Mouse (Mus musculus): ENCODE data around the gene Olfr1387. TPM values are rescaled to one million over a fixed set of nuclear protein-coding genes. Genes with fewer than 3 reads are reported as not detected.
"Not testable (repeated sequence)": the region's sequence is repeated elsewhere in the genome, so short reads cannot be mapped to it uniquely, and the experiment has no call there.

Gene Olfr1387
- polyA plus RNA-seq (2015; fragmentation: Nextera tagmentation; extraction: Ambion mirVana) = not detected in 2 replicates

DNA sequence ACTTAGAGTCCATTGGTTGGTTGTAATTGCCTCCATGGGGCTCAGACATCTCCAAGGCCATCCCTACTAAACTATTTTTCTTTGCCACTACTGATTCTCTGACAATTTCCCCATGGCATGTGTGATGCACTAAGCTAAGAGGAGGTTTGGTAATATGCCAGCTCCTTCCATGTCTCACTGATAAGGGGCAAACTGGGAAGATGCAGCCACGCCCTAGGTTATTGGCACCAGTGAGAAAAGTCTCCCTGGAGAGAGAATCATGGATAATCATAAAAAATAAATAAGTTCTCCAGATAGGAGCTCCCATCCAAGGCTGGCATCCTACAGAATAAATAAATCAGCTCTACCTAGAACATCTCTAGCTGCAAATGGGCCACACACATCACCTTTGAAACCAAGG, at the start of gene Olfr1387:
TSS of gene Olfr1387 (plus strand) at position 301 of the 400 bp plus-strand sequence.
- Histone ChIP-seq H3K27me3 (no peaks in the 10 kb centered on the region), H3K4me2 (no peak within 1 kb of the TSS), H3K4me1 (replicated peaks) (no peaks in the 10 kb centered on the region), H3K27ac (no peak within 1 kb of the TSS), H3K36me3 (no peaks in the 10 kb centered on the region), H3K9ac (no peak within 1 kb of the TSS), H3K9me3 (replicated peaks) (no peaks in the 10 kb centered on the region), H3K4me3 (replicated peaks) (no peak within 1 kb of the TSS)
- DNase-seq (no peak), ATAC-seq (ENCODE audit: low read depth) (no peak)
- WGBS (ENCODE audit: insufficient replicate concordance) = 55% methylated on average over 1 of the region's 1 CpGs

DNA sequence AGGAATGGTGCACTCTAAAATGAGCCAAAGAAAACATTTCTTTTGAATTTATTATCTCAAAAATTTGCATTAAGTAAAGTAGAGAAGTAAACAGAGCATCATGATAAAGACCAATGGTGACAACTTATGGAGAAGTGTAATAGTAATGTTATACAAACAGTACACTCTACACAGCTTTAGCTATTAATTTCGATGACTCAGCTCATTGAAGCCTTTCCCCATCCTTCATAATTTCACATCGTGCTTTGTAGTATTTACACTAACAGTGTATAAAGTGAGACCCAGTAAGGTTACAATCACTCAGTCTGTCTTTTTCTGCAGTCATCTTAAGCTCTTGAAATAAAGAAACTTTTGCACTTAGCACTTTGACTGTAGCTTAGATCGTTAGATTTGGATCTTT, 48.4 kb upstream of the Olfr1387 start:
- Histone ChIP-seq H3K27ac (no peak overlapping the region), H3K4me3 (replicated peaks) (no peak overlapping the region), H3K9ac (no peak overlapping the region), H3K27me3 (no peaks in the 10 kb centered on the region), H3K36me3 (no peaks in the 10 kb centered on the region), H3K4me1 (replicated peaks) (no peaks in the 10 kb centered on the region), H3K9me3 (replicated peaks) (no peaks in the 10 kb centered on the region), H3K4me2 (no peak overlapping the region)
- ATAC-seq (ENCODE audit: low read depth) (no peak), DNase-seq (no peak)
- WGBS (ENCODE audit: insufficient replicate concordance) = 57% methylated on average over 3 of the region's 3 CpGs

DNA sequence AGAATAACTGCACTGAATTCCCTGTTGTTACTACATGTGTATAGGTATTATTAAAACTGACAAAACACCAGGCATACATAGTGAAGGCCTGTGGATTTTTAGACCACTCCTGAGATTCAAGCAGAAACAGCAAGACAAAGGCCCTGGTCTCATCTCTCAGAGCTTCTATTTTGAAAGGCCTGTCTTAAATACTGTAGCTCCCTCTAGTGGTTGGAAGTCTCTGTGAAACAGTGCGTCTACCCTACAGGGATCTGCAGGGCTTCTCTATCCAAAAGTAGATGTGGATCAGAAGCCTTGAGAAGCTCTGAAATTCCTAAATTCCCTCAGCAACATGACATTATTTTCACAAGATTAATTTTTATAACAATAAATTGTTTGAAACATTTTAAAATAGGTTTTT, 44.6 kb upstream of the Olfr1387 start:
- Histone ChIP-seq H3K4me1 (replicated peaks) (no peaks in the 10 kb centered on the region), H3K9me3 (replicated peaks) (no peaks in the 10 kb centered on the region), H3K9ac (no peak overlapping the region), H3K27ac (no peak overlapping the region), H3K27me3 (no peaks in the 10 kb centered on the region), H3K36me3 (no peaks in the 10 kb centered on the region), H3K4me3 (replicated peaks) (no peak overlapping the region), H3K4me2 (no peak overlapping the region)
- ATAC-seq (ENCODE audit: low read depth) (no peak), DNase-seq (no peak)
- 26% methylated on average over 1 of the region's 1 CpGs for WGBS (ENCODE audit: insufficient replicate concordance)

DNA sequence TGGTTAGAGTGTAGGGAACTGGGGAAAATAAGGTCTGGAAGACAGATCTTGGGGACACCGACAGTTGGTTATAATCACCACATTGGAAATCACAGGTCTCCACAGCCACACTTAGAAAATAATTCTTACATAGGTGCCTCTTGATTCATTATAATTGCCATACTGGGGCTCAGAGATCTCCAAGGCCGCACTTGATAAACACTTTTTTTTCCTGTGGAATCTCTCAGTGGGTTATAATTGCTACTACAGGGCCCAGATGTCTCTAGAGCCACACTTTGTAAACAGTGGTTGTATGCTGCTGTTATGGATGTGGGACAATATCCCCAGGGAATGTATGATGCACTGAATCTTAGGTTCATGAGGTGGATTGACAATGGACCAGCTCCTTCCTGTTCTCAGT, 32.4 kb upstream of the Olfr1387 start, which contains the start of gene Olfr1389:
TSS of gene Olfr1389 (plus strand) at position 301 of the 400 bp plus-strand sequence.
- 66% methylated on average over 2 of the region's 2 CpGs for WGBS (ENCODE audit: insufficient replicate concordance)

DNA sequence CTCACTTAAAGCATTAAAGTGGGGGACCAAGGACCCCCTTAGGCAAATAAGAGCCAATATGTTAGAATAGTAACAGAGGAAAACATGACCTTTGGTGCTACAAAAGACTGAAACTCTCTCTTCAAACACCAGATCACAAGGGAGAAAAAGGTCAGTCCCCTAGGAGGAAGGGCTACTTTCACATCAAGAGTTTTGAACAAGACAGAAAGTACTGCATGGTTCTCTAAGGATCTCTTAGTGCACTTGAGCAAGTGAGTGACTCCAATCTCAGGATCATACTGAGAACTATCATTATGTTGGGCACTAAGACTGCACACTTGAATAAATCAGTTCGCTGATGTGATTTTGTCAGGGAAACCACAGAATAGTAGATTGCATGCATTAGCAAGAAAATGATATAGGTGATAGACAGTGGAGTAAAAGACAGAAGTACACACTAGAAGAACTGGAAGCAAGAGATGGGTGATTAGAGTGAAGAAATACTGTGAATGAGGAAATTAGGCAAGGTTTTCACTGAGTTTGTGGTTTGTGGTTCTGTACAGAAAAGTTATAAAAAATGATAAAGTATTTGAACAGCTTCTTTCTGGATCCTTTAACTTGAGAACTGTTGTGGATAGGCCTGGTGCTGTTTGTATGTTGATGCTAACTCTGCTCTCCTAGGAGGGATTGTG, 29.8 kb upstream of the Olfr1387 start:
- Histone ChIP-seq H3K4me1 (replicated peaks) (no peaks in the 10 kb centered on the region), H3K4me3 (replicated peaks) (no peak overlapping the region), H3K9ac (no peak overlapping the region), H3K4me2 (no peak overlapping the region), H3K27me3 (no peaks in the 10 kb centered on the region), H3K9me3 (replicated peaks) (no peaks in the 10 kb centered on the region), H3K27ac (no peak overlapping the region), H3K36me3 (no peaks in the 10 kb centered on the region)
- ATAC-seq (ENCODE audit: low read depth) (no peak), DNase-seq (no peak)
- 60% methylated on average over 1 of the region's 1 CpGs for WGBS (ENCODE audit: insufficient replicate concordance)

More for the DNA sequence above, 32.4 kb upstream of the Olfr1387 start, which contains the start of gene Olfr1389:
- Histone ChIP-seq H3K4me2 (no peak within 1 kb of the TSS), H3K9me3 (replicated peaks) (no peaks in the 10 kb centered on the region), H3K27me3 (no peaks in the 10 kb centered on the region), H3K4me3 (replicated peaks) (no peak within 1 kb of the TSS), H3K9ac (no peak within 1 kb of the TSS), H3K27ac (no peak within 1 kb of the TSS), H3K4me1 (replicated peaks) (no peaks in the 10 kb centered on the region), H3K36me3 (no peaks in the 10 kb centered on the region)
- DNase-seq = no peak
- no peak for ATAC-seq (ENCODE audit: low read depth)

DNA sequence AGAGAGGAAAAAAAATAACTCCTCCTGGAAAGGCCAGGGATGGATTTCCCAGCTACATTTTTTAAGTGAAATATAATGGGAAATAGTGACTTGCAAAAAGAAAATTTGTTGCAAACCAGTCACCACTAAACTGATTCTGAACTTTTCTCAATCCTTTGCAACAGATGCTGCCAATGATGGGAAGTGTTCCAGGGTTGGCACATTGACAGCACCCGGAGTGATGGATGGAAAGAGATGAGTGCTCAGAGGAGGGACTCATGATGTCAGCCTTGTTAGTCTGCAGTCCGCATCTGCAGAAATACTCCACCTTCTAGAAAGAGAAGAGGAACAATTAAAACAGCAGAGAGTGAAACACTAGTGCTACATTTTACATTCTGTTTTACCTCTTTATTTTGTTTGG, 25.5 kb upstream of the Olfr1387 start:
- Histone ChIP-seq H3K4me2 (no peak overlapping the region), H3K9me3 (replicated peaks) (no peaks in the 10 kb centered on the region), H3K27ac (no peak overlapping the region), H3K4me1 (replicated peaks) (no peaks in the 10 kb centered on the region), H3K27me3 (no peaks in the 10 kb centered on the region), H3K9ac (no peak overlapping the region), H3K4me3 (replicated peaks) (no peak overlapping the region), H3K36me3 (no peaks in the 10 kb centered on the region)
- WGBS (ENCODE audit: insufficient replicate concordance) = 68% methylated on average over 2 of the region's 2 CpGs
- DNase-seq (no peak), ATAC-seq (ENCODE audit: low read depth) (no peak)

DNA sequence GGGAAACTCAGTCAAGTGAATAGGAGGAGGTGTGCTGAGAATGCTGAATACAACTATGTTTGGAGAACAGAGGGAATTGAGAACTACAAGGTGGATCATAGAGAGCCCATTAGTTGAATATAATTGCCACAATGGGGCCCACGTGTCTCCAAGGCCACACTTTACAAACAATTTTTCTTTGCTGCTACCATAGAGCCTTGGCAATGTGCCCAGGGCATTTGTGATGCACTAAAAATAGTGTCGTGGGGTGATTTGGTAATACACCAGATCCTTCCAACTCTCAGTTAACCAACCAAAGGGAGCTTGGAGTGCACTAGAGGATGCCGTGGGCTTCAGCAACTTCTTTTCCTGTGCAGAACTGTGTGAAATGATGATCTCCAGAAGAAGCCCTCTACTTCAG, 18.7 kb upstream of the Olfr1387 start, which contains the start of gene Olfr1388:
TSS of gene Olfr1388 (plus strand) at position 214 of the 400 bp plus-strand sequence.
- Histone ChIP-seq H3K27me3 (no peaks in the 10 kb centered on the region), H3K4me2 (no peak within 1 kb of the TSS), H3K4me3 (replicated peaks) (no peak within 1 kb of the TSS), H3K9ac (no peak within 1 kb of the TSS), H3K27ac (no peak within 1 kb of the TSS), H3K36me3 (no peaks in the 10 kb centered on the region), H3K4me1 (replicated peaks) (no peaks in the 10 kb centered on the region), H3K9me3 (replicated peaks) (no peaks in the 10 kb centered on the region)
- DNase-seq (no peak), ATAC-seq (ENCODE audit: low read depth) (no peak)
- WGBS (ENCODE audit: insufficient replicate concordance) = 52% methylated on average over 3 of the region's 3 CpGs

DNA sequence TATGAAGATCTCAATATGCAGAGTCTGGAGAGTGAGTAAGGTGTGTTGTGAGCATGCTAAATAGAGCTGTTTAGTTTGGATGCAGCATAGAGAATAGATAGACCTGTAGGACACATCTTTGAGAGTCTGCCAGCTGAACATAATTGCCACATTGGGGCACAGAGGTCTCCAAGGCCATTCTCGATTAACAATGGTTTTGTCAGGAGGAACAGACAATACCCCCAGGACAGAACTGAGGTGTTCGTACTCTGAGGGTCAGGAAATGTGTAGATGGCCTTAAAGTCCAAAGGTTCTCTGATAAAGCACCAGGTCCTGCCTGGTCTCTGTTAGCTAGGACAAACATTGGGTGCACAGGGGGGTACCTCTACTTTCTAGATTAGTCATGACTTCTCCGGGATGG, 9.6 kb downstream of the Olfr1387 start, which contains the start of gene Olfr1386:
TSS of gene Olfr1386 (plus strand) at position 301 of the 400 bp plus-strand sequence.
- not testable (repeated sequence) for H3K4me2 ChIP-seq; DNase-seq; H3K9me3 ChIP-seq (replicated peaks); H3K9ac ChIP-seq; ATAC-seq (ENCODE audit: low read depth); H3K4me3 ChIP-seq (replicated peaks); H3K27me3 ChIP-seq; H3K4me1 ChIP-seq (replicated peaks); H3K27ac ChIP-seq; H3K36me3 ChIP-seq
- 64% methylated on average over 3 of the region's 3 CpGs for WGBS (ENCODE audit: insufficient replicate concordance)

DNA sequence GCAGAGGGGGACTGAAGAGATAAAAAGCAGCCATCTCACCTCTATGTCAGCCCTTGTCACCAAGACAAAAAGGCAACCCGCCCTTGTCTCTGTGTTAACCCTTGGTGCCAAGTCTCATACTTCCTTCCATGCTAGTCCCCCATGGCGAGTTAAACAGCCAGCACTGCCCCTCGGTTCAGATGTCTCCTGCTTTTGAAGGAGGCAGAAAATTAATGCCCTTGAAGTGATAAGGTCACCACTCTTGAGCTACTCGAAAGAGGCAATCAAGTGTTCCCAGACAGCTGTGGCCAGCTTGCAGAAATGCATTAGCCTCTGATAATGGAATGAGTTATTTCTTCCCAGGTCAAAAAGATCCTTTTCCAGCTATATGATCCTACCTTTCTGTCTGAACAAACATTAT, 30.8 kb downstream of the Olfr1387 start:
- Histone ChIP-seq H3K9me3 (replicated peaks) (no peaks in the 10 kb centered on the region), H3K4me1 (replicated peaks) (no peaks in the 10 kb centered on the region), H3K36me3 (no peaks in the 10 kb centered on the region), H3K9ac (no peak overlapping the region), H3K4me2 (no peak overlapping the region), H3K4me3 (replicated peaks) (no peak overlapping the region), H3K27ac (no peak overlapping the region), H3K27me3 (no peaks in the 10 kb centered on the region)
- 41% methylated on average over 4 of the region's 4 CpGs for WGBS (ENCODE audit: insufficient replicate concordance)
- ATAC-seq (ENCODE audit: low read depth) (no peak), DNase-seq (no peak)

DNA sequence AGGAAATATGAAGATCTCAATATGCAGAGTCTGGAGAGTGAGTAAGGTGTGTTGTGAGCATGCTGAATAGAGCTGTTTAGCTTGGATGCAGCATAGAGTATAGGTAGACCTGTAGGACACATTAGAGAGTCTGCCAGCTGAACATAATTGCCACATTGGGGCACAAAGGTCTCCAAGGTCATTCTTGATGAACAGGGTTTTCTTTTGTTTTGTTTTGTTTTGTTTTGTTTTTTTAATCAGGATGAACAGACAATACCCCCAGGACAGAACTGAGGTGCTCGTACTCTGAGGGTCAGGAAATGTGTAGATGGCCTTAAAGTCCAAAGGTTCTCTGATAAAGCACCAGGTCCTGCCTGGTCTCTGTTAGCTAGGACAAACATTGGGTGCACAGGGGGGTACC, 33.6 kb downstream of the Olfr1387 start, which contains the start of gene Olfr1385:
TSS of gene Olfr1385 (plus strand) at position 301 of the 400 bp plus-strand sequence.
- H3K9ac ChIP-seq; DNase-seq; H3K4me3 ChIP-seq (replicated peaks); ATAC-seq (ENCODE audit: low read depth); H3K9me3 ChIP-seq (replicated peaks); H3K27ac ChIP-seq; H3K4me2 ChIP-seq; H3K36me3 ChIP-seq; H3K27me3 ChIP-seq; H3K4me1 ChIP-seq (replicated peaks): not testable (repeated sequence)
- whole genome bisulfite sequencing (ENCODE audit: insufficient replicate concordance) = 44% methylated on average over 1 of the region's 1 CpGs
